Mouse (Mus musculus): Measurements from ENCODE around the gene Trim60. TPM values are rescaled to one million over a fixed set of nuclear protein-coding genes. Genes with fewer than 3 reads are reported as not detected.

Gene Trim60
- polyA plus RNA-seq, 1 experiment from 2014 or later = not detected

DNA sequence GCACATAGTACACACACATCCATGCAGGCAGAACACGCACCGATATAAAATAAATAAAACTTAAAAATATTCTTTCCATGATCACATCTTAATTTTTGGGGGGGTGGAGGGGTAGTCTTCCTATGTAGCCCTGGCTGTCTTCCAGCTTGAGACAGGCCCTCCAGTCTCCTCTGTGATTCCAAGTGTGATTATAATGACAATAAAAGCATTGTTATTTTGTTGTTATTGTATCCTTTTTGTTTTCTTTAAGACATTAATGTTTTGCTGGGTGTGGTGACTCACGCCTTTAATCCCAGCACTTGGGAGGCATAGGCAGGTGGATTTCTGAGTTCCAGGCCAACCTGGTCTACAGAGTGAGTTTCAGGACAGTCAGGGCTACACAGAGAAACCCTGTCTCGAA is 29.4 kb upstream of the Trim60 start:
- Histone ChIP-seq H3K4me3 (ENCODE audit: low read depth, low read length) (no peak overlapping the region), H3K36me3 (ENCODE audit: control insufficient read depth, insufficient read depth, low read length) (no peaks in the 10 kb centered on the region), H3K4me2 (no peak overlapping the region), H3K27me3 (ENCODE audit: control insufficient read depth, insufficient read depth, low read length) (no peaks in the 10 kb centered on the region), H3K9me3 (replicated peaks; ENCODE audit: control insufficient read depth, low read length) (no peaks in the 10 kb centered on the region), H3K4me1 (ENCODE audit: control insufficient read depth, insufficient read depth, low read length) (no peaks in the 10 kb centered on the region), H3K27ac (ENCODE audit: low read depth, low read length) (no peak overlapping the region), H3K9ac (ENCODE audit: low read depth, low read length) (no peak overlapping the region)
- ATAC-seq (replicated peaks; ENCODE audit: insufficient number of reproducible peaks, low FRiP score, low TSS enrichment) = no peak
- 87% methylated on average over 4 of the region's 4 CpGs for WGBS (ENCODE audit: insufficient replicate concordance)

DNA sequence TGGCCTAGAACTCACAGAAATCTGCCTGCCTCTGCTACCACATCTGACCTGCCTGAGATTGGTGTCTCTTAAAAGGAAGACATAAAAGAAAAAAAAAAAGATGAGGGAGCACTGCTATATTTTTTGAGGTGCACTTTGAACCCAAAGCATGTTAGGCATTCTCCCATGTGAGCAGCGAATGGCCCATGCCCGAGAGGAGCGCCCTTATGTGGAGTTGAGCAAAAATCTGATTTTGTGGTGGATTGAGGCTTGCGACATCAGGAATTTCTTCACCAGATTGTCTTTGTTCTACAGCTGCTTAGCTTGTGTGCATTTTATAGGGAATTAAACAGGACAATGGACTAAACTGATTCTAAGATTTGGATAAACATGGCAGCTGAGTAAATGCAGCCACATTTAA is 28.8 kb upstream of the Trim60 start:
- no peaks in the 10 kb centered on the region for H3K4me1 ChIP-seq (ENCODE audit: control insufficient read depth, insufficient read depth, low read length)
- H3K27ac ChIP-seq (ENCODE audit: low read depth, low read length) = no peak overlapping the region
- no peak overlapping the region for H3K9ac ChIP-seq (ENCODE audit: low read depth, low read length)
- H3K4me3 ChIP-seq (ENCODE audit: low read depth, low read length) = no peak overlapping the region
- WGBS (ENCODE audit: insufficient replicate concordance) = 89% methylated on average over 4 of the region's 4 CpGs
- no peaks in the 10 kb centered on the region for H3K9me3 ChIP-seq (replicated peaks; ENCODE audit: control insufficient read depth, low read length)
- no peak for ATAC-seq (replicated peaks; ENCODE audit: insufficient number of reproducible peaks, low FRiP score, low TSS enrichment)
- H3K36me3 ChIP-seq (ENCODE audit: control insufficient read depth, insufficient read depth, low read length) = no peaks in the 10 kb centered on the region
- H3K27me3 ChIP-seq (ENCODE audit: control insufficient read depth, insufficient read depth, low read length) = no peaks in the 10 kb centered on the region
- no peak overlapping the region for H3K4me2 ChIP-seq

DNA sequence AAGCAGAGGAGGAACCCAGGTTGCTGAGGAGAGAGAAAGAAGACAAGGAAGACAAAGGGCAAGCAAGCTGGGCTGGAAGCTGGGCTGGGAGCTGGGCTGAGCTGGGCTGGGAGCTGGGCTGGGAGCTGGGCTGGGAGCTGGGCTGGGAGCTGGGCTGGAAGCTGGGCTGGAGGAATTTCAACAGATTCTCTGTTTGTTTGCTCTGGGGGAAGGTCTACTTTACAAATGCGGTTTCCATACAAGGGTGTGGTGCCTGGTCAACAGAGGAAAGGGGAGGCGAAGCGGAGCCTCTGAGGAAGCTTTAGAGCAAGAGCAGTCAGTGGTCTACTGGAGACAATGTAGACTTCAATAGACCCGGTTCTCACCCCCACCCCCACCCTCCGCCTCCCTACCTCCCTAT is 28.2 kb upstream of the Trim60 start:
- H3K9ac ChIP-seq (ENCODE audit: low read depth, low read length) = 0 out of 2 replicates have a peak overlapping the region, but pooled peaks have one; percentile 16
- H3K4me1 ChIP-seq (ENCODE audit: control insufficient read depth, insufficient read depth, low read length) = no peaks in the 10 kb centered on the region
- H3K4me2 ChIP-seq = peak overlapping the region; percentile 22
- 40% methylated on average over 5 of the region's 5 CpGs for WGBS (ENCODE audit: insufficient replicate concordance)
- H3K9me3 ChIP-seq (replicated peaks; ENCODE audit: control insufficient read depth, low read length) = no peaks in the 10 kb centered on the region
- no peak for ATAC-seq (replicated peaks; ENCODE audit: insufficient number of reproducible peaks, low FRiP score, low TSS enrichment)
- H3K4me3 ChIP-seq (ENCODE audit: low read depth, low read length) = no peak overlapping the region
- no peak overlapping the region for H3K27ac ChIP-seq (ENCODE audit: low read depth, low read length)
- H3K27me3 ChIP-seq (ENCODE audit: control insufficient read depth, insufficient read depth, low read length) = no peaks in the 10 kb centered on the region
- H3K36me3 ChIP-seq (ENCODE audit: control insufficient read depth, insufficient read depth, low read length) = no peaks in the 10 kb centered on the region

DNA sequence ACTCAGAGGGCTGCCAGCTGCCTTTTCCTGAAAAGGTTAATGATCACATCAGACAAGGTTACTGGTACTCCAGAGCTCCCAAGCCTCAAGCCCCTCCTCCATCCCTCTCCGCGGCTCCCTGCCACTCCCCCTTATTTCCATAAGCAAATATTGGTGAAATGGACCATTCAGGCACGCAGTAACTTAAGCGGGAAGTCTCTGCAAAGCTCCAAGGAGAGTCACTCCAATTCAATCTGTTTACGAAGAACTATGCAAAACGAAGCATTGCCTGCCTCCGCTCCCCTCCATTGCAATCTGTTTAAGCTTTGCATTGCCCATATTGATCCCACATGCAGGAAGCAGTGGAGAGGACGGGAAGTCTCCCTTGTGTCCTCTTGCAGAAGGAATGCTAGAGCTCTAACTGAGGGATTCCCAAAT is 18.7 kb upstream of the Trim60 start, which contains the start of gene Apela:
Gene Apela, minus strand, starts transcription at position 220 of the 417 bp plus-strand sequence.
- Histone ChIP-seq H3K27ac (ENCODE audit: low read depth, low read length) (no peak within 1 kb of the TSS), H3K4me1 (ENCODE audit: control insufficient read depth, insufficient read depth, low read length) (no peaks in the 10 kb centered on the region), H3K36me3 (ENCODE audit: control insufficient read depth, insufficient read depth, low read length) (no peaks in the 10 kb centered on the region), H3K4me2 (peak within 1 kb of the TSS; percentile 64), H3K9ac (ENCODE audit: low read depth, low read length) (peak within 1 kb of the TSS; percentile 11; the same call in 1 of the 2 replicates), H3K4me3 (ENCODE audit: low read depth, low read length) (peak within 1 kb of the TSS; percentile 34), H3K9me3 (replicated peaks; ENCODE audit: control insufficient read depth, low read length) (no peaks in the 10 kb centered on the region), H3K27me3 (ENCODE audit: control insufficient read depth, insufficient read depth, low read length) (no peaks in the 10 kb centered on the region)
- ATAC-seq (replicated peaks; ENCODE audit: insufficient number of reproducible peaks, low FRiP score, low TSS enrichment) = peak; percentile 35; the same call in 1 of the 2 replicates
- 1% methylated on average over 8 of the region's 8 CpGs for WGBS (ENCODE audit: insufficient replicate concordance)

DNA sequence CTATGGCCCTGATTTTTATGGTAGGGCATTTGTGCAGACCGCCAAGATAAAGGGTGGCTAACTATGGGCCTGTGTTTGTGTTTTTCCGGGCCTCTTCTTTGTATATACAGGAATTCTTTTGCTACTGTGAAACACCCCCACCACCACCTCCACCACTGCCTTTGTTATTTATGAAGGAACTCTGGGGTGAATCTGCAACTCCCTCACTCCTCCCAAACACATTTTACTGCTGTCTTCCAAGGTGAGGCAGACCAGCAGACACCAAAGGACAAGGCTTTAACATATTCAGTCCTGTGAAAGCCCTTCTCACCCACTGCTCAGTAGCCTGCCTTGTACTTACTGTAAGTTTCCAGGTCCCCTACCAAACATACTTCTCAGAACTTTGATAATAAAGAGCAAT is 15.8 kb upstream of the Trim60 start:
- no peak overlapping the region for H3K9ac ChIP-seq (ENCODE audit: low read depth, low read length)
- no peak overlapping the region for H3K27ac ChIP-seq (ENCODE audit: low read depth, low read length)
- no peaks in the 10 kb centered on the region for H3K9me3 ChIP-seq (replicated peaks; ENCODE audit: control insufficient read depth, low read length)
- H3K4me3 ChIP-seq (ENCODE audit: low read depth, low read length) = no peak overlapping the region
- H3K4me1 ChIP-seq (ENCODE audit: control insufficient read depth, insufficient read depth, low read length) = no peaks in the 10 kb centered on the region
- 48% methylated on average over 2 of the region's 2 CpGs for WGBS (ENCODE audit: insufficient replicate concordance)
- ATAC-seq (replicated peaks; ENCODE audit: insufficient number of reproducible peaks, low FRiP score, low TSS enrichment) = no peak
- no peak overlapping the region for H3K4me2 ChIP-seq
- H3K27me3 ChIP-seq (ENCODE audit: control insufficient read depth, insufficient read depth, low read length) = no peaks in the 10 kb centered on the region
- H3K36me3 ChIP-seq (ENCODE audit: control insufficient read depth, insufficient read depth, low read length) = no peaks in the 10 kb centered on the region

DNA sequence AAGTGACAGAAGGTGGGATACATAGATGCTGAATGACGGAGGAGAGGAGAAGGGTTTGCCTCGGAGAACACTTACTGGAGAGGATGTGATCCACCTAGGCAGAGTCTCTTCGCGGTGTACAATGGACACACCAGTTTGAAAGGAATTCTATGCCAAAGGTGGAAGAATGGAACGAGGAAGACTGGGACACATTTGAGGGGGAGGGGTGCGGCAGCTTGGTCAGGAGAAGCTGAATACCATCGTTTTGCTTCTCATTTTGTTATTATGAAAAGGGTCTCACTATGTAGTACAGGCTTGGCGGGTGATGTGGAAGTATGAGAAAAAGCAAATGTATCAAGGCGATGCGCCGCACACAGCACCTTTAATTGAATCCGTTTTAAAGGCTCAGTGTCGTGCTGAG is 14.7 kb upstream of the Trim60 start:
- no peak overlapping the region for H3K4me3 ChIP-seq (ENCODE audit: low read depth, low read length)
- H3K9me3 ChIP-seq (replicated peaks; ENCODE audit: control insufficient read depth, low read length) = no peaks in the 10 kb centered on the region
- H3K4me1 ChIP-seq (ENCODE audit: control insufficient read depth, insufficient read depth, low read length) = no peaks in the 10 kb centered on the region
- no peak overlapping the region for H3K4me2 ChIP-seq
- H3K36me3 ChIP-seq (ENCODE audit: control insufficient read depth, insufficient read depth, low read length) = no peaks in the 10 kb centered on the region
- WGBS (ENCODE audit: insufficient replicate concordance) = 77% methylated on average over 13 of the region's 13 CpGs
- ATAC-seq (replicated peaks; ENCODE audit: insufficient number of reproducible peaks, low FRiP score, low TSS enrichment) = no peak
- H3K27ac ChIP-seq (ENCODE audit: low read depth, low read length) = no peak overlapping the region
- H3K27me3 ChIP-seq (ENCODE audit: control insufficient read depth, insufficient read depth, low read length) = no peaks in the 10 kb centered on the region
- no peak overlapping the region for H3K9ac ChIP-seq (ENCODE audit: low read depth, low read length)

DNA sequence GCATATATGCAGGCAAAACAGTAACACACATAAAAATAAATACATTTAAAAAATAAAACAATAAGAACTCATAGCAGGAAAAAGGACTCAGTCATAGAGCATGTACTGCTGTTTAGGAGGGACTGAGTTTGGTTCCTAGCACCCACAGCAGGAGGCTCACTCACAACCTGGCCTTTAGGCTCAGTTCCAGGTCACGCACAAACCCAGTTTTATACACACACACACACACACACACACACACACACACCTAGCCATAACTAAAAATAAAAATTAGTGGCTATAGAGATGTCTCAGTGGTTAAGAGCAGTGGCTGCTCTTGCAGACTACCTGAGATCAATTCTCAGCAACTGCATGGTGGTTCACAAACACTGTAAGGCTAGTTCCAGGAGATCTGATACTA is 13.7 kb upstream of the Trim60 start:
- no peaks in the 10 kb centered on the region for H3K27me3 ChIP-seq (ENCODE audit: control insufficient read depth, insufficient read depth, low read length)
- H3K27ac ChIP-seq (ENCODE audit: low read depth, low read length) = no peak overlapping the region
- H3K36me3 ChIP-seq (ENCODE audit: control insufficient read depth, insufficient read depth, low read length) = no peaks in the 10 kb centered on the region
- ATAC-seq (replicated peaks; ENCODE audit: insufficient number of reproducible peaks, low FRiP score, low TSS enrichment) = no peak
- no peaks in the 10 kb centered on the region for H3K4me1 ChIP-seq (ENCODE audit: control insufficient read depth, insufficient read depth, low read length)
- no peak overlapping the region for H3K9ac ChIP-seq (ENCODE audit: low read depth, low read length)
- no peak overlapping the region for H3K4me2 ChIP-seq
- H3K4me3 ChIP-seq (ENCODE audit: low read depth, low read length) = no peak overlapping the region
- no peaks in the 10 kb centered on the region for H3K9me3 ChIP-seq (replicated peaks; ENCODE audit: control insufficient read depth, low read length)
- WGBS (ENCODE audit: insufficient replicate concordance) = 95% methylated on average over 1 of the region's 1 CpGs

DNA sequence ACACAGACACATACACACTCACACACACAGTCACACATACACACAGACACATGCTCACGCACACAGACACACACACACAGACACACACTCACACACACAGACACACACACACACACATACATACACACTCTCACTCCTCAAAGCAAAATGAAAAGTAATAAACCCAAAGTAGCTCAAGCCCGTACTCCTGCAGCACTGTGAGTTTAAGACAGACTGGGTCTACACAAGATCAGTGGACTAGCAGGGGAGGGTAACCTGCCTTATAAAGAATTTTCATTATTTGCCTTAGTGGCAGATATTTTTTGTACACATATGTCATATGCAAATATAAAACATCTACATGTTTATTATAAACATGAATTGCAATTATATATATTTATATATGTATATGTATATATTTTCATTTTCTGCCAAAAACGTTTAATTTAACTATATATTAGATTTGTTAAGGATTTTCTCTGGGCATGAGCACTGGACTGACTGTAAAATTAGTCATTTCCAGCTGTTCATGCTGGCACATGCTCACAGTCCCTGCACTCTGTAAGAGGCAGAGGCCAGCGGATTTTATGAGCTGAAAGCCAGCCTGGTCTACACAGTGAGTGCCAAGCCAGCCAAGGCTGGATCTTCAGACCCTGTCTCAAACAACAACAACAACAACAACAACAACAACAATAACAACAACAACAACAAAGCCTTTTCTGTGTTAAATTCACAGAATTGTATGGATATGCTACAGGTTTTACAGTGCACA is 12.5 kb upstream of the Trim60 start:
- no peak overlapping the region for H3K27ac ChIP-seq (ENCODE audit: low read depth, low read length)

DNA sequence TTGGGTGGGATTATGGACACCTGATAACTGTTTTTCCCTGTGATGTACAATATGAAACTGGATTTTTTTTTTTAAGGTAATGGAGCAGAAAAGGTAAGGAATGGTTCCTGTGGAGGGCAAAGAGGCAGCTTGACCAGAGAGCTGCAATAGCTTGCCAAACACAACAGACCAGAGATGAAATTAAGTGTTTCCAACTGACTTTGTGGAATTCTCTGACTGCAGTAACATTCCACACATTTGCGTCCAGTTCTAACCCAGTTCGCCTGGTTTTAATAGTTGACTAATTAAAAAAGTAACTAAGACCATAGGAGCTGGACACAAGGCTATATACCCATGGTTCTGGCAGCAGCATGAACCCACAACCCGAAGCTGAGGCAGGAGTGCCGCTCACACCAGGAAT is 11.4 kb upstream of the Trim60 start:
- H3K4me2 ChIP-seq = no peak overlapping the region
- H3K27me3 ChIP-seq (ENCODE audit: control insufficient read depth, insufficient read depth, low read length) = no peaks in the 10 kb centered on the region
- no peaks in the 10 kb centered on the region for H3K9me3 ChIP-seq (replicated peaks; ENCODE audit: control insufficient read depth, low read length)
- no peak overlapping the region for H3K27ac ChIP-seq (ENCODE audit: low read depth, low read length)
- no peak overlapping the region for H3K9ac ChIP-seq (ENCODE audit: low read depth, low read length)
- no peaks in the 10 kb centered on the region for H3K36me3 ChIP-seq (ENCODE audit: control insufficient read depth, insufficient read depth, low read length)
- no peaks in the 10 kb centered on the region for H3K4me1 ChIP-seq (ENCODE audit: control insufficient read depth, insufficient read depth, low read length)
- no peak for ATAC-seq (replicated peaks; ENCODE audit: insufficient number of reproducible peaks, low FRiP score, low TSS enrichment)
- 88% methylated on average over 4 of the region's 4 CpGs for WGBS (ENCODE audit: insufficient replicate concordance)
- H3K4me3 ChIP-seq (ENCODE audit: low read depth, low read length) = no peak overlapping the region

More for the DNA sequence above, 12.5 kb upstream of the Trim60 start:
- H3K9ac ChIP-seq (ENCODE audit: low read depth, low read length) = no peak overlapping the region
- no peaks in the 10 kb centered on the region for H3K9me3 ChIP-seq (replicated peaks; ENCODE audit: control insufficient read depth, low read length)
- no peak for ATAC-seq (replicated peaks; ENCODE audit: insufficient number of reproducible peaks, low FRiP score, low TSS enrichment)
- H3K27me3 ChIP-seq (ENCODE audit: control insufficient read depth, insufficient read depth, low read length) = no peaks in the 10 kb centered on the region
- no peaks in the 10 kb centered on the region for H3K4me1 ChIP-seq (ENCODE audit: control insufficient read depth, insufficient read depth, low read length)
- H3K4me2 ChIP-seq = no peak overlapping the region
- 80% methylated on average over 4 of the region's 4 CpGs for WGBS (ENCODE audit: insufficient replicate concordance)
- no peak overlapping the region for H3K4me3 ChIP-seq (ENCODE audit: low read depth, low read length)
- no peaks in the 10 kb centered on the region for H3K36me3 ChIP-seq (ENCODE audit: control insufficient read depth, insufficient read depth, low read length)

All from heart, embryonic 11.5 days (tissue).